Mouse (Mus musculus) kidney, adult 2 months (tissue): ENCODE measurements around the gene Nsun2. TPM values are rescaled to one million over a fixed set of nuclear protein-coding genes. Genes with fewer than 3 reads are reported as not detected.
A peak's percentile ranks its signal among the peaks of the same experiment; 100 is the strongest.

Experiments
- DNase-seq: peaks from one replicate; pipeline ENCODE4 v3.0.0; 2021
- H3K27ac ChIP-seq: fragments of 200-500 bp; 2 replicates; pipeline ENCODE4 v1.5.1; 2012; ENCODE audit warnings: low read depth, low read length, control low read depth, inconsistent platforms; ENCODE audit not compliant: insufficient read depth
- H3K27me3 ChIP-seq: fragments of 200-500 bp; replicated peaks from 2 replicates; pipeline ENCODE4 v1.6.1; 2012; ENCODE audit warnings: mild to moderate bottlenecking, moderate library complexity, low read length, inconsistent platforms; ENCODE audit not compliant: control insufficient read depth, insufficient read depth
- H3K36me3 ChIP-seq: fragments of 200-500 bp; 2 replicates; pipeline ENCODE4 v1.6.1; 2012; ENCODE audit warnings: mild to moderate bottlenecking, moderate library complexity, low read length, inconsistent platforms; ENCODE audit not compliant: control insufficient read depth, insufficient read depth
- H3K4me1 ChIP-seq: fragments of 200-500 bp; 2 replicates; pipeline ENCODE4 v1.6.1; 2011; ENCODE audit warnings: low read length; ENCODE audit not compliant: control insufficient read depth, insufficient read depth
- H3K4me3 ChIP-seq: fragments of 200-500 bp; 2 replicates; pipeline ENCODE4 v1.5.1; 2011; ENCODE audit warnings: mild to moderate bottlenecking, low read depth, low read length, control low read depth; ENCODE audit not compliant: insufficient read depth
- CTCF ChIP-seq: fragments of 200-500 bp; conservative IDR thresholded peaks from 2 replicates; pipeline ENCODE4 v1.5.1; 2011; ENCODE audit warnings: low read depth, mild to moderate bottlenecking, control low read depth, low read length, moderate library complexity, mixed read lengths; ENCODE audit not compliant: insufficient read depth, insufficient read length
- POLR2A ChIP-seq: fragments of 200-500 bp; IDR thresholded peaks from one replicate; pipeline ENCODE4 v1.6.1; 2011; ENCODE audit warnings: low read depth, low read length, control low read depth
- WGBS: fragments of 180-500 bp; shearing (Covaris S2); methylation state at CpG from one replicate; pipeline ENCODE4 v1.1.7; 2018; 5-methylcytosine and 5-hydroxymethylcytosine counted together
- polyA plus RNA-seq: library from polyadenylated mRNA; depleted of rRNA; stranded (reverse); fragments of >200 nt; gene quantifications from 2 replicates; pipeline ENCODE4 v1.2.3, GENCODE M21; 2012

The Nsun2 gene
- polyA plus RNA-seq, 1 experiment: 47.9 TPM

- Histone ChIP-seq H3K36me3 (no peaks in the 10 kb centered on the region), H3K4me1 (no peaks in the 10 kb centered on the region), H3K27me3 (no peaks in the 10 kb centered on the region), H3K4me3 (no peak overlapping the region), H3K27ac (no peak overlapping the region)
- no peak for TF ChIP-seq CTCF
- TF ChIP-seq POLR2A: no peak
- DNase-seq: no peak
- WGBS: 85% methylated on average over 6 of the region's 6 CpGs
Measured at GRCm38 (mm10) chr13:69582411-69582810, 48.9 kb downstream of the Nsun2 start.

- Histone ChIP-seq H3K27ac (no peak overlapping the region), H3K36me3 (no peaks in the 10 kb centered on the region), H3K27me3 (no peaks in the 10 kb centered on the region), H3K4me1 (no peaks in the 10 kb centered on the region), H3K4me3 (no peak overlapping the region)
- TF ChIP-seq CTCF: no peak
- 75% methylated on average over 6 of the region's 6 CpGs for whole genome bisulfite sequencing
- no peak for DNase-seq
Measured at GRCm38 (mm10) chr13:69583591-69583990, 50.0 kb downstream of the Nsun2 start.

GRCm38 (mm10) chr13:69585828-69586227 lies 52.3 kb downstream of the Nsun2 start:
- TF ChIP-seq CTCF (no peak), POLR2A (no peak)
- no peak overlapping the region for H3K4me3 ChIP-seq
- no peaks in the 10 kb centered on the region for H3K4me1 ChIP-seq
- no peaks in the 10 kb centered on the region for H3K27me3 ChIP-seq
- 28% methylated on average over 6 of the region's 6 CpGs for WGBS
- no peak overlapping the region for H3K27ac ChIP-seq
- peak; percentile 68 for DNase-seq
- no peaks in the 10 kb centered on the region for H3K36me3 ChIP-seq

GRCm38 (mm10) chr13:69586337-69586736 lies 52.8 kb downstream of the Nsun2 start:
- Histone ChIP-seq H3K27me3 (no peaks in the 10 kb centered on the region), H3K27ac (no peak overlapping the region), H3K36me3 (no peaks in the 10 kb centered on the region), H3K4me1 (no peaks in the 10 kb centered on the region), H3K4me3 (no peak overlapping the region)
- no peak for DNase-seq
- 74% methylated on average over 10 of the region's 10 CpGs for WGBS
- no peak for TF ChIP-seq POLR2A
- no peak for TF ChIP-seq CTCF

GRCm38 (mm10) chr13:69587849-69588248 lies 54.3 kb downstream of the Nsun2 start:
- 57% methylated on average over 3 of the region's 3 CpGs for WGBS
- Histone ChIP-seq H3K4me3 (no peak overlapping the region), H3K4me1 (no peaks in the 10 kb centered on the region), H3K27me3 (no peaks in the 10 kb centered on the region), H3K27ac (no peak overlapping the region), H3K36me3 (no peaks in the 10 kb centered on the region)
- TF ChIP-seq CTCF: no peak
- TF ChIP-seq POLR2A: no peak
- peak; percentile 57 for DNase-seq

- Histone ChIP-seq H3K4me3 (no peak overlapping the region), H3K27me3 (no peaks in the 10 kb centered on the region), H3K27ac (no peak overlapping the region), H3K4me1 (no peaks in the 10 kb centered on the region), H3K36me3 (no peaks in the 10 kb centered on the region)
- no peak for TF ChIP-seq CTCF
- TF ChIP-seq POLR2A: no peak
- WGBS: 82% methylated on average over 6 of the region's 6 CpGs
- no peak for DNase-seq
Measured at GRCm38 (mm10) chr13:69588263-69588662, 54.7 kb downstream of the Nsun2 start.

- peak; percentile 36 for DNase-seq
- no peak overlapping the region for H3K27ac ChIP-seq
- TF ChIP-seq POLR2A: no peak
- no peak for TF ChIP-seq CTCF
- H3K27me3 ChIP-seq: no peaks in the 10 kb centered on the region
- H3K4me1 ChIP-seq: peaks cover 8% of the 10 kb centered on the region; the same call in 1 of the 2 replicates
- 86% methylated on average over 5 of the region's 5 CpGs for WGBS
- no peak overlapping the region for H3K4me3 ChIP-seq
- no peaks in the 10 kb centered on the region for H3K36me3 ChIP-seq
Measured at GRCm38 (mm10) chr13:69591338-69591737, 57.8 kb downstream of the Nsun2 start.

GRCm38 (mm10) chr13:69592226-69592625 lies 58.7 kb downstream of the Nsun2 start:
- no peak overlapping the region for H3K27ac ChIP-seq
- no peak overlapping the region for H3K4me3 ChIP-seq
- TF ChIP-seq POLR2A (no peak), CTCF (no peak)
- no peaks in the 10 kb centered on the region for H3K27me3 ChIP-seq
- DNase-seq: no peak
- H3K36me3 ChIP-seq: no peaks in the 10 kb centered on the region
- WGBS: 75% methylated on average over 8 of the region's 8 CpGs
- peaks cover 8% of the 10 kb centered on the region; the same call in 1 of the 2 replicates for H3K4me1 ChIP-seq
